Mouse (Mus musculus) spleen, postnatal 36 days (tissue): ENCODE results near the gene Wfdc16.
"Not testable (repeated sequence)": the region's sequence is repeated elsewhere in the genome, so short reads cannot be mapped to it uniquely, and the experiment has no call there.

Experiments used
- DNase-seq, 2 experiments: peaks; one replicate each; pipeline ENCODE4 v3.0.0; 2022; ENCODE audit warnings: low spot score in 2 of 2, mixed read lengths in 1 of 2

Gene Wfdc16

GRCm38 (mm10) chr2:164603482-164603881 is 35.1 kb downstream of the Wfdc16 start:
- DNase-seq: no peak

- no peak for DNase-seq
These were observed 38.4 kb downstream of the Wfdc16 start for GRCm38 (mm10) chr2:164600179-164600578.

DNA sequence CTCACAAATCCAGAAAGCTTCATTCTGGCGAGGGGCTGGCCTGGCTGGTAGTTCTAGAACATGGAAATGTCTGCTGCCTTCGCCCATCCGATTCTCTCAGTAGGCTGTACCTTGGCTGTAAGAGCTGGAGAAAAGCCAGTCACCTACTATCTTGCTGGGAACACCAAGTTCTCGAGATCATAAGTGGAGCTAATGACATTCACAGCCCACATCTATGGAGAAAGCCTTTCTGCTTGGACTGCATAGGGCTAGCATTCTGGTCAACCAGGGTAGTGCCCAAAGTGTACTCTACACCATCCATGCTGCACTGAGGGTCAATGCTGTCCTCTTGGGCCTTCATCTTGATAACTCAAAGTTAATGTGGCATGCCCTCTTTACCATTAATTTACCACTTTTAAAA is 45.1 kb downstream of the Wfdc16 start, which contains the start of gene Eppin:
TSS of gene Eppin (minus strand) at position 101 of the 400 bp plus-strand sequence.
- DNase-seq: no peak

GRCm38 (mm10) chr2:164592014-164592413 is 46.6 kb downstream of the Wfdc16 start:
- DNase-seq: no peak

DNA sequence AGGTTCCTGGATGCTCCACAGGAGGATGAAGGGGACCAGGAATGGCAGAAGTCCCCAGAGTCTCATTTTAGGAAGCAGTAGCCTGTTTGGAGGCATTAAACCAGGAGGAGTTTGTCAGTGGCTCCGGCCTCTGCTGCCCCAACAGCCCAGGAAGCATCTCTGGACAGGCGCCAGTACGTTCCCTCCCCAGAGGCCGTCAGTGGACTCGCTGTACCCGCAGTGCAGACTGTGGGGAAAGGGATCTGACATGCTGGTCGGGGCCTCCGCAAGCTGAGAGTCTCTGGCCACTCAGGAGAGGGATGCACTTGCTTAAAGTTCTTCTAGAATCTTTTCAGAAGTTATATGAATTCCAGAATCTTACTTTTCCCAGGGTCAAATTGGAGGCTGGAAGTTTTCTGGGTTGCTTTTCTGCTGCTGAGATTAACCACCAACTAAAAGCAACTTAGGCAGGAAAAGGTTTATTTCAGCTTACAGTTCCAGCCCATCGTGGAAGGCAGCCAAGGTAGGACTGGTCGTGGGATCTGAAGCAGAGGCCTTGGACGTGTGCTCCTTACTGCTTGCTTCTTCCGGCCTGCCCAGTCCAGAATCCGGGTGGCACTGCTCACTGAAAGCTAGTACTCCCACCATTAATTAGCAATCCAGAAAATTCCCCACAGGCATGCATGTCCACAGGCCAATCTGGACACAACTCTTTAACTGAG is 53.4 kb downstream of the Wfdc16 start, which contains the start of gene Wfdc6a:
TSS of gene Wfdc6a (minus strand) at position 423 of the 701 bp plus-strand sequence.
- DNase-seq: not testable (repeated sequence)
